Mouse (Mus musculus) ES-E14 (cell line): ENCODE data around the gene Ptpn5.

Source experiments
- CHD2 ChIP-seq: IDR thresholded peaks from 2 replicates; pipeline ENCODE4 v1.6.1; 2014; ENCODE audit warnings: mild to moderate bottlenecking, low read depth, low read length, inconsistent platforms
- HCFC1 ChIP-seq: IDR thresholded peaks from 2 replicates; pipeline ENCODE4 v1.6.1; 2012; ENCODE audit warnings: low read length, inconsistent platforms, borderline replicate concordance; ENCODE audit not compliant: insufficient read depth
- MAFK ChIP-seq: IDR thresholded peaks from 2 replicates; pipeline ENCODE4 v1.6.1; 2014; ENCODE audit warnings: mild to moderate bottlenecking, low read depth, low read length, inconsistent platforms; ENCODE audit not compliant: insufficient read depth
- ZC3H11A ChIP-seq: IDR thresholded peaks from 2 replicates; pipeline ENCODE4 v1.6.1; 2012; ENCODE audit warnings: low read depth, mild to moderate bottlenecking, inconsistent platforms, low read length, borderline replicate concordance
- ZNF384 ChIP-seq: IDR thresholded peaks from 2 replicates; pipeline ENCODE4 v1.6.1; 2012; ENCODE audit warnings: low read depth, low read length, inconsistent platforms

GRCm38 (mm10) chr7:47031371-47031770, 102.1 kb downstream of the Ptpn5 start:
- TF ChIP-seq MAFK: no peak
- no peak for TF ChIP-seq ZNF384
- TF ChIP-seq CHD2: no peak
- TF ChIP-seq ZC3H11A: no peak
- no peak for TF ChIP-seq HCFC1
